Mouse (Mus musculus): ENCODE measurements around the gene Tmem255b.

- no peak for TF ChIP-seq CTCF (IDR thresholded peaks at IDR 0.05; ENCODE audit: low read depth)
- TF ChIP-seq EP300 (IDR thresholded peaks at IDR 0.05; ENCODE audit: low read depth): no peak
Measured at GRCm38 (mm10) chr8:13430866-13431265, 4.1 kb upstream of the Tmem255b start.

Data from liver, postnatal 0 days (tissue).